Mouse (Mus musculus) spleen, postnatal 4 days (tissue): ENCODE data around the gene Rpl32.
A peak's percentile ranks its signal among the peaks of the same experiment; 100 is the strongest.

Source experiments
- DNase-seq, 2 experiments: peaks; one replicate each; pipeline ENCODE4 v3.0.0; 2022; ENCODE audit warnings: low spot score in 2 of 2

Rpl32 gene

DNA sequence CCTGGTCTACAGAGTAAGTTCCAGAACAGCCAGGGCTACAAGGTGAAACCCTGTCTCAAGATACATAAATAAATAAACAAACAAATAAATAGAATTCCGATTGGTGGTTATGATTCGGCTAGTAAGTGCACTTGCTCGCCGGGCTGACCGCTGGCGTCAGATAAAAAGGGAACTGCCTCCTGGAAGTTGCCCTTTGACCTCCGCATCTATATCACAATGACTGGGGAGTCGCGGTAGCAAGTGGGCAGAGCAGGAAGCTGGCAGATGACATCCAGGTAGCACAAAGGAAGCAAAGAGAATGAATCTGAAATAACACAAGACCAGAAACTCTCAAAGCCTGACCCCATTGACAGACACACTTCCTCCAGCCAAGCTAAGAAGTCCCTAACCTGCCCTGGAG, 41.2 kb downstream of the Rpl32 start:
- no peak for DNase-seq

DNA sequence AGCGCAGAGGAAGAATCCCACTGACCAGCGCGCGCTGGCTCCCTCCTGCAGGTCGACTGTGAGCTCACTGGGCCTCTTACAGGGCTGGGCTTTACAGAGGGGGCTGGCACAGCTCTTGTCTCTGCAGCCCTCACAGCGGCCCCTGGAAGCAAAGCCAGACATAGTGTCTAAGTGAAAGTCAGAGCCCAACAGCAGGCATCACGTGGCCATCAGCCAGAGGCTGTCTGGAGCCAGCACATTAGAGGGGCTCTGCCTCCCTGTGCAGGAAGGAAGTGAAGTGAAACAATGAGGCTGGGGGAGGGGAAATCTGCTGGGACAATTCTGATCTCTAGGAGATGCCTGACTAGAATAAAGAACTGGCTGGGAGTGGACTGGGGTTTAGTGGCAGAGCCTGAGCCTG, 44.4 kb downstream of the Rpl32 start:
- DNase-seq, result peak; percentile 40 to 63

DNA sequence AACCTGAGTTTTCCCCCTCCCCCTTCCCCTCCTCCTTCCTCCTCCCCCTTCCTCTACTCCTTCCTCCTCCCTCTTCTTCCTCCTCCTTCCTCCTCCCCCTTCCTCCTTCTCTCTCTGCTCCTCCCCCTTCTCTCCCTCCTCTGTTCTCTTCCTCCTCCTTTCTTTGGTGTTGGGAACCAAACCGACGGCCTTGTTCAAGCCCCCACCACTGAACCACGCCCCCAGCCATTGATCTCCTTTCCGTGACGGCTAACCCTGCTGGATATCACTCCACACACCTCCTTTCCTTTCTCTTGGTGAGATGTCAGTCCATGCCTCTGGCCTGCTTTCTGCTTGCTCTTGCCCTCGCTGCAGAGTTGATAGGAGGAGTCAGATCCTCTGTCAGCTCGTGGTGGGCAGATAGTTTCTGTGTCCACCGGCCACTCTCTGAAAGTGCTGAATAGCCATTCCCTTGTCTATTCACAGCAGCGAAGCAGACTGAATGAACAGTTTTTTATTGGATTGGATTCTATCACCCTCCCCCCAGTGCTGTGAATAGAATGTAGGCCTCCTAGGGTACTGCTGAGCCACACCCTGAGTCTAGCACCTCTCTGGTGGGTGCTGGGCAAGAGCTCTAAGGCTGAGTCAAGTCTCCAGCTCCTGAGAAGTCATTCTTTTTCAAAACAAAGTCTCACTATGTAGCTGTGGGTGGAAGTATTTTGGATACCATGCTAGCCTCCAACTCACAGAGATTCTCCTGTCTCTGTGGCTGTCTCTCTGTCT, 46.4 kb downstream of the Rpl32 start, which contains the start of gene Tmem40:
TSS of gene Tmem40 (minus strand) at position 416 of the 762 bp plus-strand sequence.
- peak in 1 of 2 experiments; percentile 58 for DNase-seq

DNA sequence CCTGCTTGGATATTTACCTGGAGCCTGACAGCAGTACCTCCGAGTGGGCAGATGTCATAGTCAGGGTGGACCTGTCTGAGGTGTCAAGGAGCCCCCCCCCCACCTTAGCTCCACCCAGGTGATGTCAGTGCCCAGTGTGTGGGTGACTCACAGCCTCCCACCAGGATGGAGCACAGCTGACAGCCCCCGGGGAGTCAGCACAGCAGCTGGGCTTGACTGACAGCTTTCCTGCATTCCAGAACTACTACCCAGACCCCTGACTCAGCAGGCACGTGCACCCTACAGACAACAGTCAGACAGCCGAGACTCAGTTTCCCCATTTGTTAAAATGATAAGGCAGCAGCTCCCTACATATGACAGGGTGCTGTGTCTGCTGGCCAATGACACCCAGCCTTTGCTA, 47.6 kb downstream of the Rpl32 start:
- peak in 1 of 2 experiments; percentile 58 for DNase-seq

DNA sequence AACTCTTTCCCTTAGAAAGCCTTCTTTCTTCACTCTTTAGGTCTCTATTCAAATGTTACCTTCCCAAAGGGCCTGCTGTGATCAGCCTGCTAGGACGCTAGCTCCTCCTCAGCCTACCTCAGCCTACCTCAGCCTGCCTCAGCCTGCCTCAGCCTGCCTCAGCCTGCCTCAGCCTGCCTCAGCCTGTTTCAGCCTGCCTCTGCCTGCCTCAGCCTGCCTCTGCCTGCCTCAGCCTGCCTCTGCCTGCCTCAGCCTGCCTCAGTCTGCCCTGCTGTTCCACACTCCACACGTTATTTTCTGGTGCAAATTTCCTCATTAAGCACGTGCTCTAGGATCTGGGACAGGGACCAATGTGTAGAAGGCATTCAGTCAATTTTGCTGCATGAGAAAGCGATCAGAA, 48.4 kb downstream of the Rpl32 start:
- peak in 1 of 2 experiments; percentile 57 for DNase-seq

DNA sequence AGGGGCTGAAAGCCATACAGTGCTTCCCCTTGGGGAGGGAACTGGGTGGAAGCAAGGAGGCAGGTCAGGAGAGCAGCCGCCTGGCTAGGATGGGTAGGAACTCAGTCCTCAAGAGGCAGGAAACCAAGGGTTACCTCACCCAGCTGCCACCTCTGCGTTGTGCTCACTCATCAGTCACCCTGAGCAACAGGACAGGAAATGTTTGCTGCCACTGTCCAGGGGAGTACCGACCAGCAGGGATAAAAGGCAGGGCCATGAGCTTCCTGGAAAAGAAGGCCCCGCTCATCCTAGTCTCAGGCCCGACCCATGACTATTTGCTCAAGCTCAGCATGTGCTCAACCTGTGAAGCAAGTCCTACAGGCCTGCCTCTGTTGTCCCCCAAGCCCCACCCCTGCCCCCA, 49.1 kb downstream of the Rpl32 start:
- peak in 1 of 2 experiments; percentile 28 for DNase-seq

DNA sequence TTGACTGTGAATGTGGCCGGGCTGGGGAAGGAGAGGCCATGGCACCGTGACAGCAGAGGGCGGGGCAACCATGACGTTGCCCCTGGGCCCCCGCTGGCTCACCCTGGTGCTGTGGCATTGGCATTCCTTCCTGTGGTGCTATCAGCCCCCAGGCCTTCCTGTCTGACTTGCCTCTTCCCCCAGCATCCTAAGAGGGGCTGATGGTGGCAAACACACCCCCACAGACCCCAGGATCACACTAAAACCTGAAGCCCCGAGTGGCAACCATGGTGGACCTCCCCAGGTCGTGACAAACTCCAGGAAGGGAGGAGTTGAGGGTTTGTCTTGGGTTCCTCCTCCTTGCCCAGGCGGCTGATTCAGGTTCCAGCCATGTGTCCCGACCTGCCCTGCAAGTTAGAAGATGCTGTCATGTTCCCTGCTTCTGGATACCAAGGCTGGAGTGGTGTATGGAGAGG, 49.5 kb downstream of the Rpl32 start:
- peak; percentile 72 to 85 for DNase-seq

DNA sequence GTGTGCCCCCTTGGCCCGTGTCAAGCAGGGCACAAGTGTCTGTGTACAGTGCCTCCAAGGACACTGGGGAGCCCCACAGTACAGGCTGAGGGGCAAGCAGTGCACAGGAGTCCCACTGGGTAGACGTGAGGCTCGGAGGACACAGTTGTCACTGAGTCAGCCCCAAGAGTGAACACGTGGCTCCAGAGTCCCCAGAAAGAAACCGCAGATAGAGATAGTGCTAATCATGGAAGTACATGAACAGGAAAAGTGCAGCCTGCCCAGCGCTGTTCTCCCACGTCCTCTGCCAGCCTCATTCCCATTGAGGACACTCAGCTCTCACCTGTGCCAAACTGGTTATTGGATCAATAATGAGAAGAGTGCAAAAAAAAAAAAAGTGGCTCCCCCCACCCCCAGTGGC, 53.0 kb downstream of the Rpl32 start:
- peak in 1 of 2 experiments; percentile 19 for DNase-seq
